Mouse (Mus musculus): Measurements from ENCODE around the gene Lrrc38. TPM values are rescaled to one million over a fixed set of nuclear protein-coding genes. Genes with fewer than 3 reads are reported as not detected.

The Lrrc38 gene
- total RNA-seq, 2 experiments from 2014 or later, result 0.78 to 1.0 TPM

GRCm38 (mm10) chr4:143350047-143351015 is 774 bp downstream of the Lrrc38 start:
- DNase-seq (ENCODE audit: low spot score in 2 of 2), result peak; percentile 19 to 30

GRCm38 (mm10) chr4:143352301-143352700 is 2.7 kb downstream of the Lrrc38 start:
- DNase-seq (ENCODE audit: low spot score in 2 of 2), result no peak

DNA sequence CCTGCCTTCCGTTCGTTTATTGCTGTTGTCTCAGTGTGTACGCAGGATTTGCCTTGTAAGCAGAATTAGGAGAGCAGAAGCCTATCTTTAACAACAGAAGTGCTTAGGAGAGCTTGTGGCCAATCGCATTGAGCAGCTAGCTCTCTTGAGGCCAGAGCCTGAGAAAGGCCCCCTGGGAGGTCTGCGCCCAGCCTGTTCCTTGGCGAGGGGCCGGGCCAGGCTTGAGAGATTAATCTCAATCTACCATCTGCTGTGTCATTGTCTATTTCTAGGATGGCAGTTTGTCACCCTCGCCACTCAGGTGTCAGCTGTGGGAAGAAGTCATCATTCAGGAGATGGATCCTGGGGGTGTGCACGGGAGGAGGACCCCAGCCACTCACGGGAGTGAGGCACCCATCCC is 12.0 kb downstream of the Lrrc38 start:
- DNase-seq (ENCODE audit: low spot score in 2 of 2), result no peak

DNA sequence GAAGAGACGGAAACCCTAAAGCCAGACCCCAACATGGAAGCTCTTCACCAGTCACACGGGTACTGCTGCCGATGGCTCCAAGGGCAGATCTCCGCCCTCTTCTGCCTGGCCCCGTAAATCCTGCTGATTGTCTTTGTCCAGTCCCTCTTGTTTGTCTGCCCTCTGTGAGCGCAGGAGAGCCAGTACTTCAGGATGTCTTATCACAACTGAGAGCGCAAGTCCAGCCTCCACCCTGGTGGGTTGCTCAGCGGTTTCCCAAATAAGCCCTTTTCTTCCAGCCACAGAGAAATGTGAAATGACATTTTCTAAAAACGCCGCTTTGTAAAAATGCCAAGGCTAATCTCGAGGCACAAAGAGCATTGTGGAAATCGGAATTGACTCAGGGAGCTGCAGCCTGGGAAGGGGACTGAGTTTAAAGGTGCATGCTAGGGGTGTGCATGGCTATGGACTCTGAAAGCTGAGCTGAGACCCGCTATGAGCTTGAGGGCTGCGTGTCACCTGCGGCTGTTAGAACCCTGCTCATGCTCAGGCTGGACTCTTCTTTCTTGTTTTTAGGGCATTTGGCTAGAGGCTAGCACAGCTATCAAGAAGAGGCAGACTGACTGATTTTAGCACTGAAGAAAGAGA is 17.0 kb downstream of the Lrrc38 start:
- no peak for DNase-seq (ENCODE audit: low spot score in 2 of 2)

GRCm38 (mm10) chr4:143379480-143379879 is 29.9 kb downstream of the Lrrc38 start:
- DNase-seq (ENCODE audit: low spot score in 2 of 2), result no peak

GRCm38 (mm10) chr4:143379931-143380715 is 30.6 kb downstream of the Lrrc38 start:
- peak; percentile 22 to 40 for DNase-seq (ENCODE audit: low spot score in 2 of 2)

DNA sequence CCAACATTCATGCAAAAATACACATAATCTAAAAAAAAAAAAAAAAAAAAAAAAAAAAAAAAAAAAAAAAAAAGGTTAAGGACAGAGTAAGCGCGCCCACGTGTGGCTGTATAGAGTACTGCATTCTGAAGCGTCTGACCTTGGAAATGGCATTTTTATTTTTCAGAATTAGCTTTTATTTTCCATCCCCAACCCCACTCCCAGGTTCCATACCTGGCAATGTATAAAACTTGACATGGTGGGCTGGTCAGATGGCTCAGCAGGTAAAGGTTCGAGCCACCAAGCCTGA is 31.1 kb downstream of the Lrrc38 start:
- peak; percentile 51 to 57 for DNase-seq (ENCODE audit: low spot score in 2 of 2)

- no peak for DNase-seq (ENCODE audit: low spot score in 2 of 2)
Measured at GRCm38 (mm10) chr4:143382163-143382562, 32.6 kb downstream of the Lrrc38 start.

GRCm38 (mm10) chr4:143383646-143384045 is 34.1 kb downstream of the Lrrc38 start:
- DNase-seq (ENCODE audit: low spot score in 2 of 2), result no peak

DNA sequence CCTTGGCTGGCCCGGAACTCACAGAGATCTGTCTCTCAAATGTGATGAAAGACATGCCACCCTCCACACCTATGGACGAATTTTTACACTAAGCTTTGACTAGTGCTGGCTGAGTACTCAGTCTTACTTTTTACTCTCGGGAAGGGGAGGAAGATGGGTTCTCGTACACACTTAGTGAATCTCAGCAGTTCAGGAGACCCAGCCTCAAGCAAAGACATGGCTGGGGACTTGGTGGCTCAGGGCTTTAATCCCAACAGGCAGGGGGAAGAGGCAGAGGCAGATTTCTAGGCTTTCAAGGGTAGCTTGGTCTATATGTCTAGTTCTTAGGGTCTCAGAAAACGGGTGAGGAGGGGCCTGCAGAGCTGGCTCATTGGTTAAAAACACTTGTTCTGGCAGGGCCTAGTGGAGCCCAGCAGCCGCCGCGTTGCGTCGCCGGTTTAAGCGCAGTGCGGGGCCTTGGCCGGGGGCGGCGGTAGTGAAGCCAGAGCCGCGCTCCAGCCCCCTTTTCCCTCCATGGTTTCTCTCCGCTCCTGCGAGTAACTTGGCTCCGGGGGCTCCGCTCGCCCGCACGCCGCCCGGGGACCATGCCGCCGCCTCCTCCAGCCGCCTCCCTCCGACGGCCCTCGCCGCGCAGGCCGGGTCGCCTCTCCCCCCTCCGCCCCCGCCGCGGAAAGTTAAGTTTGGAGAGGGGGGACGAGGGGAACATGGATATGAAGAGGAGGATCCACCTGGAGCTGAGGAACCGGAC is 39.6 kb downstream of the Lrrc38 start:
- DNase-seq (ENCODE audit: low spot score in 2 of 2), result peak; percentile 49 to 61

DNA sequence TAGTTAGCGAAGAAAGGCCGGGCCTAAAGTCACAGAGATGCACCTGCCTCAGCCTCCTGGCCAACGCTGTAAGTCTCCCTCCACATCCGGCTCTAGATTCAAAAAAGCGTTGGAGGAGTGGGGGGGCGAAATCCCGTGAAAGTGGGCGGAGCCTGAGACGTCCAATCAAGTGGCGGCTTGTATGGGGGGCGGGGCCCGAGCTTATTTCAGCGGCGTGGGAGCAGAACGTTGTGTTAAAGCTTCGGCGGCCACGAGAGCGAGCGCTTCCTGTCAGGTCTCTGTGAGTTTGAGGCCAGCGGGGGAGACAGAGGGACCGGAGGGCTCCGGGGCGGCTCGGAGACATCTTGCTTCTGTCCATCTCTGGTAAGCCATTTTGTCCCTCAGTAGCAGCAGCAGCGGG is 44.6 kb downstream of the Lrrc38 start, which contains the start of gene Pramel1:
TSS of gene Pramel1 (plus strand) at position 248 of the 400 bp plus-strand sequence.
- DNase-seq (ENCODE audit: low spot score in 2 of 2), result no peak

DNA sequence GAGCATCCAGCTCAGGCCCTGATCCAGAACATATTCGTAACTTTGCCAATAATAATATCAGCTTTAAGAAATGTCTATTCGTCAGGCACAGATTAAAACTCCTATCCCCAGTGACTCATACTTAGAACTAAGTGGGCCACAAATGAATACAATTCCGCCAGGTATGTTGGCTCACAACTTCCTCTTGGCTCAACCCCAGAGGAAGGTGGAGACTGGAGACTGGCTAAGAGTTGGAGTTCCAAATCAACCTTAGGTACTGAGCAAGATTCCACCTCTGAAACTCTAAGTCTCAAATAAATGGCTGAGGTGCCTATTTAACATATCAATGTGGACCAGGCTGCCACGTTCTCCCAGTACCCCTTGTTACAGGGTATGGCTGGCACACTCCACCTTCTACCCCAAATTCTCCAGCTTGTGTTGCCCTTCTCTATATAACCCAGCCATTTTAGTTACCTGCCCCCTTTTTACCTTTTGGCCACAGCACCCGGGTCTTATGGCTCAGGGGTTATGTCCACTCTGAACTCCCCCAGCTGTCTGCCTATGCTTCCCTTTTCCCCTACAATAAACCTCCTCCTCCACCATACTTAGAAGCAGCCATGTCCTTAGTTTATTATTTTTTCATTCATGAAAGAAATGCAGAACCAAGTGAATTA is 62.1 kb downstream of the Lrrc38 start:
- DNase-seq (ENCODE audit: low spot score in 2 of 2), result peak in 1 of 2 experiments; percentile 20

DNA sequence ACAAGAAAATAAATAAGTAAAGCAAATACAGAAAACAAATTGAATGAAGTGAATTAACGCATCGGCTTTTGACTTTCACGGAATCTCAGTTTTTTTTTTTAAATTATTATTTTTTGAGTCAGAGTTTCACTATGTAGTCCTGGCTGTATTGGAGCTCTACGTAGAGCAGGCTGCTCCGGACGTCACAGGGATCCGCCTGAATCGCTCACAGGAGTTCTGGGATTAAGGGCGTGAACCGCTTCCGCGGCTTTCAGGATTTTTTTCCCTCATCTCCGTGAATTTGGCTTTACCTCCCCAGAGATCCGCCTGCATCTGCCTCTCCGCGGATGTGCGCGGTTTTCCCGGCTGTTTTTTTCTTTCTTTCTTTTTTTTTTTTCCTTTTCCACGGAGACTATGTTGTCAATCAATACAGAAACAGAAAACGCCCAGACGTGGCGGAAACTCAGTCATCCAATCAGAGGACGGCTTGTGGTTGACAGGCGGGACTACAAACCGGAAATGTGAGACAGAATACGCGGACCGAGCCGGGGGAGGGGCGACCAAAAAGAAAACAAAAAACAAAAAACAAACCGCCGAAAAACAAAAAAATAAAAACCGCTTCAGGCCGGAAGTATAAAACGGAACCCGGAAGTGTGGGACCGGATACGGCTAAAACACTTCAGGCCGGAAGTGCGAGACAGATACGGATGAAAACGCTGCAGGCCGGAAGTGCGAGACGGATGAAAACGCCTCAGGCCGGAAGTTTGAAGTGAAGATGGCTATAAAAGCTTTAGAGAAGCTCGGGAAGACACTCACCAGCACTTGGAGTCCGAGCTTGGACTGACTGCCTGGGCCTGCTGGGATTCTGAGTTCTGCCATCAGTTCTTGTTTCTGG is 62.9 kb downstream of the Lrrc38 start, which contains the start of gene Pramef8:
TSS of gene Pramef8 (plus strand) at position 208 of the 874 bp plus-strand sequence.
- DNase-seq (ENCODE audit: low spot score in 2 of 2), result peak; percentile 90 to 93

DNA sequence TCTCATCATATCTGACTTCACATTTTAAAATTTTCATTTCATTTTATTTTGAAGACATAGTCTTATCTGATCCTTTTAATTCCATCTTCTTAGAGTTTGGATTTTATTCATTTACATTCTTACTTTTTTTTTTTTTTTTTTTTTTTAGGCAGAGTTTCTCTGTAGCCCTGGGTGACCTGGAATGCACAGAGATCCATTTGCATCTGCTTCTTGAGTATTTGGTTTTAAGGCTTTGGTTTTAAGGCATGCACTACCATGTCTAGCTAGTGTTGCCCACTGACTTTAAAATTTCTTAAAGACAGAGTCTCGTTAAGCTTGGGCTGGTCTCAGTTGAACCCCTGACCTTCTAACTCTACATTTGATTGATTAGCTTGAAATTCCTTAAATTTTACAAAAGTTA is 64.1 kb downstream of the Lrrc38 start:
- no peak for DNase-seq (ENCODE audit: low spot score in 2 of 2)

- no peak for DNase-seq (ENCODE audit: low spot score in 2 of 2)
Measured at GRCm38 (mm10) chr4:143414121-143414520, 64.6 kb downstream of the Lrrc38 start.
